Mouse (Mus musculus) megakaryocyte, embryonic 14.5 days (primary cell): Measurements from ENCODE around the gene Slbp. TPM values are rescaled to one million over a fixed set of nuclear protein-coding genes. Genes with fewer than 3 reads are reported as not detected.

Experiments
- H3K27me3 ChIP-seq: replicated peaks from 2 replicates; pipeline ENCODE3; 2012; ENCODE audit warnings: inconsistent platforms
- H3K36me3 ChIP-seq: replicated peaks from 2 replicates; pipeline ENCODE3; 2012; ENCODE audit warnings: low read length, inconsistent platforms, mixed read lengths
- H3K4me1 ChIP-seq: 2 replicates; pipeline ENCODE4 v1.6.1; 2012; ENCODE audit warnings: inconsistent platforms
- H3K4me3 ChIP-seq: replicated peaks from 2 replicates; pipeline ENCODE3; 2012; ENCODE audit warnings: moderate library complexity, mild to moderate bottlenecking, inconsistent platforms
- H3K9me3 ChIP-seq: 2 replicates; pipeline ENCODE4 v1.6.1; 2012; ENCODE audit warnings: inconsistent platforms
- FLI1 ChIP-seq: IDR thresholded peaks from 2 replicates; pipeline ENCODE4 v1.6.1; 2012; ENCODE audit warnings: low read length, inconsistent platforms, mixed read lengths
- GATA1 ChIP-seq: IDR thresholded peaks from 3 replicates; pipeline ENCODE4 v1.6.1; 2012; ENCODE audit warnings: mixed read lengths, low read length, inconsistent platforms, borderline replicate concordance
- polyA plus RNA-seq: library from polyadenylated mRNA; stranded (reverse); fragments of >175 nt; gene quantifications from 2 replicates; pipeline ENCODE4 v1.2.3, GENCODE M21; 2012; ENCODE audit warnings: low replicate concordance; ENCODE audit not compliant: insufficient read depth

Slbp gene
- polyA plus RNA-seq, 1 experiment = 43.9 TPM

DNA sequence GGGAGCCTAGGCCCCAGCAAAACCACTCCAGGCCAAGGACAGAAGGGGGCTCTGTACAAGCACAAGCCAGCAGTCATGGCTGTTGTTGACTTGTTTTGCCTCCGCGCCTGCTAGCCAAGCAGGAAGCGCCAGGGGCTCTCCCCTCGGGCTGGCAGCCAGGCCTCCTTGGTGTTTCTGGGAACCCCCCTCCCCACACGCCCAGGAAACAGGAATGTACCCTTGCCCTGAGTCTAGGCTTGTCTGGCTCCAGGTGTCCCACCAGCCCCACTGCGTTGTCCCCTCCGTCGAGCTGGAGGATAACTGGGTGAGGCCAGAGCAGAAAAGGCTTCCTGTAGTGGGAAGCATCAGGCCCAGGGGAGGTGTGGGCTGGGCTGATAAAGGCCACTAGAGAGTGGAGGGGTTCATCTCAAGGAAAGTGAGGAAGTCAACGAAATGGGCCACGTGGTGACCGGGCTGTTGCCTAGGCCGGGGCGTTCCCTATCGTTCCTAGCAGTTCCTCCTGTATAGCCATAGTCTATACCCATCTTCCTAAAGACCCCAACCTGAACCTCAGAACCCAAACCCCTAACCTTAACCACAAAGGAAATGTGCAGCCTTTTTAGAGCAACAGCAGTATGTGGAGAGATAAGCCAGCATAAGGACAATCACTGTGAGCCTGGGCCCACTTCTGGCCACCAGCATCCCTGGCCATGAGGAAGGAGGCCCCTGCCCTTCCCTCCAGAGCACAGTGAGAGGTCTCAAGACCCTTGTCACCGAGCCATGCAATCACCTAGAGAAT lies 29.4 kb upstream of the Slbp start:
- TF ChIP-seq GATA1 = 0 out of 3 replicates have a peak, but pooled peaks have one; percentile 50
- no peak; the same call in 1 of the 2 replicates for TF ChIP-seq FLI1
- 0 out of 2 replicates have a peak, but pooled peaks cover 5% of the 10 kb centered on the region for H3K9me3 ChIP-seq
- peaks cover 85% of the 10 kb centered on the region for H3K4me1 ChIP-seq
- peak overlapping the region; percentile 79 for H3K4me3 ChIP-seq
- H3K27me3 ChIP-seq = peaks cover 30% of the 10 kb centered on the region
- no peaks in the 10 kb centered on the region for H3K36me3 ChIP-seq

DNA sequence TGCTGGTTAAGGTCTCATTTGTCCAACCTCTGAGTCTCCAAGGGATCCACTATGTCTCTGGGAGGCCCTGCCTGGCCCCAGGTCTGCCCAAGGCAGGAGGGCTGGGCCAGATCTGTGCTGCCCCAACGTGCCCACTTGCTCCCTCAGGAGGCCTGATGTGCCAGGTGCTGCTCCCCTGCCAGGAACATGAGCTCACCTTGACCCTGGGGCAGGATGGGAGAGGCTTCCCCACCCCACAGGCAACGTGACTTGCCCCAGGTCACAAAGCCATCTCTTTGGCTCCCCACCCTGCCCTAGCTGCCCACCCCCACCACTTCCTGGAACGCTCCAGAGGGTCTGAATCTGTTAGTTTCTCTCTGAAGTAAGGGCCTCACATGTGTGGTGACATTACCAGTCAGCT lies 28.7 kb upstream of the Slbp start:
- TF ChIP-seq FLI1 = no peak
- no peak for TF ChIP-seq GATA1

DNA sequence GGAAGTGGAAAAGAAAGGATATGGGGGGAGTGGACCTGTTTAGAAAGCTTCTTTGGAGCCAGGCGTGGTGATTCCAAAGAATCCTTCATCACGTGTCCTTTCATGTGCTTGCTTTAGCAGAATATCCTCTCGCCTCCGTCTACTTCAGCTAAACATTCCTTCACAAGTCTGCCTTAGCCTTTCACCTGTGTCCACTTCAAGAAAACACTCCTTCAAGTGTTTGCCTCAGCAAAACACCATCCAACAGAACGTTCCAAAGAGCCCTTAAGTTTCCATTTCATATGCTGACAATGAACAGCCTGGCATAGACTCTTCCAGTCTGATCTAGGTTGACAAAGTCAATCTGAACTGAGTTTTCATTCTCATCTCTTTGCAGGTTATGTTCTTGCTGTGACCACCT lies 25.9 kb upstream of the Slbp start:
- H3K4me1 ChIP-seq = peaks cover 82% of the 10 kb centered on the region
- TF ChIP-seq FLI1 (no peak), GATA1 (no peak)
- H3K9me3 ChIP-seq = 0 out of 2 replicates have a peak, but pooled peaks cover 5% of the 10 kb centered on the region
- H3K27me3 ChIP-seq = no peaks in the 10 kb centered on the region
- no peak overlapping the region for H3K4me3 ChIP-seq
- peaks cover 14% of the 10 kb centered on the region for H3K36me3 ChIP-seq

More for the DNA sequence above, 28.7 kb upstream of the Slbp start:
- Histone ChIP-seq H3K4me1 (peaks cover 83% of the 10 kb centered on the region), H3K36me3 (no peaks in the 10 kb centered on the region), H3K27me3 (peaks cover 22% of the 10 kb centered on the region), H3K4me3 (peak overlapping the region; percentile 79), H3K9me3 (0 out of 2 replicates have a peak, but pooled peaks cover 5% of the 10 kb centered on the region)

DNA sequence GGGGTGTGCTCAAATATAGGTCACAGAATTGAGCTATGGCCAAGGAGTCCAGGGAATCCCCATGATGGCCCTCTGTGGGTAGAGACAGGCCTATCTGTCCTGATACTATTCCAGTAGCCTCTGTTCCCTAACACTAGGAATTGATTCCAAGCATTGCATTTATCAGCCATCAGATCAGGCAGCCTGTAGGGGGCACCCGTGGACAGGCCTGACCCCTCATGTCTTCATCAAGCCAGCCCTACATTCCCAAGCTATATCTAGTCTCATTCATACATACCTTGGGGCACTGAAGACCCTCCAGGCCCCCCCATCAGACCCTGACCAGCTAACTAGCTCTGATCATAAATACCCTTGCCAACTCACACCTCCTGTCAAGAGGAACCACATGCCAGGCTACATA lies 23.6 kb upstream of the Slbp start:
- H3K4me3 ChIP-seq = no peak overlapping the region
- no peaks in the 10 kb centered on the region for H3K27me3 ChIP-seq
- peaks cover 36% of the 10 kb centered on the region for H3K36me3 ChIP-seq
- peaks cover 71% of the 10 kb centered on the region for H3K4me1 ChIP-seq
- no peaks in the 10 kb centered on the region for H3K9me3 ChIP-seq
- TF ChIP-seq GATA1 (no peak), FLI1 (no peak)

DNA sequence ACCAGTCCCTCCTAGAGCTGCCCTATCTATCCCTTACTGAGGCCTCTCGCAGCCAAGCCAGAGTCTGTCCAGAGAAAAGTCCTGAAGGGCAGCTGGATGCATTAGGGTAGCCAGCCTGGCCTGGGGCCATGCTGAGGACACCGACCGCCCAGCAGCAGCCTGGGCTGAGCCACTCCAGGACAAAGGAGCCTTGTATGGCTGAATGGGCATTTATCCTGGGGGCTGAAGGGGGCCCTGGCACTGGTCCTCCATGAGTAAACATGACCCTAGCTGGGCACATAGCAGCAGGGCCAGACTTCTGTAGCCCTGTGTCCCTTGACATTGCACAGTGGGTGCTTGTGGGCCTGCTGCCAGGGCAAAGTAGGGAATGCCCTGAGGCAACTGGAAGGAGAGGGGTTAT lies 22.1 kb upstream of the Slbp start:
- Histone ChIP-seq H3K4me1 (peaks cover 65% of the 10 kb centered on the region), H3K27me3 (no peaks in the 10 kb centered on the region), H3K9me3 (no peaks in the 10 kb centered on the region), H3K4me3 (no peak overlapping the region), H3K36me3 (peaks cover 51% of the 10 kb centered on the region)
- no peak for TF ChIP-seq FLI1
- TF ChIP-seq GATA1 = no peak

DNA sequence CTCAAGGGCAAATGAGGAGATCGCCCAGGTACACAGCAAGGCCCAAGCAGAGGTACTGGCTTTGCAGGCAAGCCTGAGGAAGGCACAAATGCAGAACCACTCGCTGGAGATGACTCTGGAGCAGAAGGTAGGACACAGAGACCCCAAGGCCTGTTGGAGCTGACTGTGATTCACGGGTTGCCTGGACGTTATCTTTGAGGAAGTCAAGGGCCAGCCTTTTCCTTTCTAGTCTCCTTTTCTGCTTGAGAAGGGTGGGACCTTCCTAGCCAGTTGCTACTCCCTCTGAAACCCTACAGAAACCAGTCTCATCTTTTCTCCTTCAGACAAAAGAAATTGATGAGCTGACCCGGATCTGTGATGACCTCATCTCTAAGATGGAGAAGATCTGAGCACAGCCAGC lies 19.3 kb upstream of the Slbp start:
- Histone ChIP-seq H3K9me3 (no peaks in the 10 kb centered on the region), H3K27me3 (no peaks in the 10 kb centered on the region), H3K4me1 (peaks cover 52% of the 10 kb centered on the region), H3K4me3 (no peak overlapping the region), H3K36me3 (peaks cover 78% of the 10 kb centered on the region)
- TF ChIP-seq FLI1 = no peak
- TF ChIP-seq GATA1 = no peak

DNA sequence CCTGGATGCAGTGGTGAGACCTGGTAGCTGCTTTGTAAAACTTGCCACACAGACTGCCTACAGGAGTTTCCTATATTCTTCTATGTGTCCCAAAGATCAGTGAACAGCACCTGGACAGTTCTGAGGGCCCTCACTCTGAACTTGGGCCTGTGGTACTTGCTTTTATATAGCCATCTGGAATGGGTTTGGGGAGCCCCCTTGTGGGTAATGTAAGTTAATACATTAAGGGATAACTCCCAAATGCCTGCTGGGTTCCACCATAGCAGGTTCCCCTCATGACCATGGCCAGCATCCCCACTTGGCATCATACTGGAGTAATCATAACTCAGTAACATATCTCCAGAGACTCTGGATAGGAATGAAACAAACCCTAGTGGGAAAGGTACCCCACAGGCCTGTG lies 15.8 kb upstream of the Slbp start:
- no peaks in the 10 kb centered on the region for H3K9me3 ChIP-seq
- H3K4me1 ChIP-seq = peaks cover 21% of the 10 kb centered on the region
- no peaks in the 10 kb centered on the region for H3K27me3 ChIP-seq
- TF ChIP-seq FLI1 = no peak
- TF ChIP-seq GATA1 = no peak
- no peak overlapping the region for H3K4me3 ChIP-seq
- peaks cover 93% of the 10 kb centered on the region for H3K36me3 ChIP-seq

DNA sequence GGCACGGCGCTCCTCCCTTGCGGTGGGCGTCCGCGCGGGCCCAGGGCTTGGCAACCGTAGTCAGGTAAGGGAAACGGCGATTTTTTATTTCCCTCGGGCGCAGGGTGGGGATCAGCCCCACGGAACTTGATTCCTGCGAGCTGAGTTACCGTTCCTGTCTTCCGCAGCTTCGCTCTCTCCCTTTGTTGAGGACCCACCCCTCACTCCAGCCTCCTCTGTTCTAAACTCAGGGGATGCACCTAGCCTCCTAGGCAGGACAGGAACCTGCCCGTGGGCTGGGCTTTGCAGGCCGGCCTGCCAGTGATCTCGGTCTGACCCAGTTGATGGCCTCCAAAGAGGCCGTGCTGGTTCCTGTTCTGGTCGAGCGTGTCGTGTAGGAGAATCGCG lies 6.3 kb upstream of the Slbp start:
- peak overlapping the region; percentile 100 for H3K4me3 ChIP-seq
- no peaks in the 10 kb centered on the region for H3K27me3 ChIP-seq
- H3K9me3 ChIP-seq = no peaks in the 10 kb centered on the region
- H3K36me3 ChIP-seq = peaks cover 56% of the 10 kb centered on the region
- TF ChIP-seq GATA1 (no peak), FLI1 (no peak)
- H3K4me1 ChIP-seq = peaks cover 64% of the 10 kb centered on the region

DNA sequence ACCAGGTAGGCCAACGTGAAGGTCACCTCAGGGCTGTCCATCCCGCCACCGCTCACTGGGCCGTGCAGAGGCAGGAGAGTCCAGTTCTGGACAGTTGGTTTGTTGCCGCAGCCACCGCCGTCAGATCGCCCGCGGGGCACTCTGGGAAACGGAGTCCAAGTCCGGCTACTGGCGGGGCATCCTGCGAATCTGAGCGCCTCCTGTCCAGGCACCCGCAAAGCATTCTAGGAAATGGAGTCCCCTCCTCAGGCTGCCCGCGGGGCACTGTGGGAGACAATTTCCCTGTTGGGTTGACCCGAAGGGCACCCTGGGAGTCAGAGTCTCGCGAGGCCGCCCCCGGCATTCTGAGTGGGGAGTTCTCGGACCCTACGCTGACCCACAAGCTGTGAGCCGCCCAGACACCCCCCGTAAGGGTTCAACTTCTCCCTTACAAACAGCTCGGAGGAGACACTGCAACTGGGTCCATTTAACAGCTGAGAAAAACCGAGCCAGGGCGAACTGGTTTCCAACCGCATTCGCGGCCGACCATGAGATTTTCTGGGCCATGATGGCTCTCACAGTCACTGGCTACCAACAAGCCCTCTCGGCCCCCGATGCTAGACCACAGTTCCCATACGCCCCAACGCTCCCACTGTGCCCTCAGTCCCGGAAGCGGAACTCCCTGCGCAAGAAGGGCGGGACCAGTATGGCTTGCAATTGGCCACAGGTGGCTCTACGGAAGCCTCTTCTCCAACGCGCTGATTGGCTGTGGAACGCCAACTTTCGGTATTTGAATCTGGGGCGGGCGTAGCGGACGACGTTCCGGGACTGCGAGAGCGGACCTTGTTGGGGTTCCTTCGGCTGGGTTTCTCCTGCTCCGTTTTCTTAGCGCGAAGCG lies 5.7 kb upstream of the Slbp start, which contains the start of the genes Tacc3 and Tmem129:
Gene Tacc3, plus strand, starts transcription at position 342 of the 877 bp plus-strand sequence.
Gene Tmem129, minus strand, starts transcription at position 630 of the 877 bp plus-strand sequence.
- H3K36me3 ChIP-seq = peaks cover 59% of the 10 kb centered on the region
- H3K27me3 ChIP-seq = no peaks in the 10 kb centered on the region

More for the DNA sequence above, 5.7 kb upstream of the Slbp start, which contains the start of the genes Tacc3 and Tmem129:
- no peaks in the 10 kb centered on the region for H3K9me3 ChIP-seq
- peak within 1 kb of the TSS; percentile 100 for H3K4me3 ChIP-seq
- no peak for TF ChIP-seq GATA1
- TF ChIP-seq FLI1 = peak; percentile 60; the same call in 1 of the 2 replicates
- peaks cover 69% of the 10 kb centered on the region for H3K4me1 ChIP-seq
